Mouse (Mus musculus): ENCODE data around the gene Ndufc1. TPM values are rescaled to one million over a fixed set of nuclear protein-coding genes. Genes with fewer than 3 reads are reported as not detected.

The Ndufc1 gene
- polyA plus RNA-seq, 1 experiment: 44.9 TPM

DNA sequence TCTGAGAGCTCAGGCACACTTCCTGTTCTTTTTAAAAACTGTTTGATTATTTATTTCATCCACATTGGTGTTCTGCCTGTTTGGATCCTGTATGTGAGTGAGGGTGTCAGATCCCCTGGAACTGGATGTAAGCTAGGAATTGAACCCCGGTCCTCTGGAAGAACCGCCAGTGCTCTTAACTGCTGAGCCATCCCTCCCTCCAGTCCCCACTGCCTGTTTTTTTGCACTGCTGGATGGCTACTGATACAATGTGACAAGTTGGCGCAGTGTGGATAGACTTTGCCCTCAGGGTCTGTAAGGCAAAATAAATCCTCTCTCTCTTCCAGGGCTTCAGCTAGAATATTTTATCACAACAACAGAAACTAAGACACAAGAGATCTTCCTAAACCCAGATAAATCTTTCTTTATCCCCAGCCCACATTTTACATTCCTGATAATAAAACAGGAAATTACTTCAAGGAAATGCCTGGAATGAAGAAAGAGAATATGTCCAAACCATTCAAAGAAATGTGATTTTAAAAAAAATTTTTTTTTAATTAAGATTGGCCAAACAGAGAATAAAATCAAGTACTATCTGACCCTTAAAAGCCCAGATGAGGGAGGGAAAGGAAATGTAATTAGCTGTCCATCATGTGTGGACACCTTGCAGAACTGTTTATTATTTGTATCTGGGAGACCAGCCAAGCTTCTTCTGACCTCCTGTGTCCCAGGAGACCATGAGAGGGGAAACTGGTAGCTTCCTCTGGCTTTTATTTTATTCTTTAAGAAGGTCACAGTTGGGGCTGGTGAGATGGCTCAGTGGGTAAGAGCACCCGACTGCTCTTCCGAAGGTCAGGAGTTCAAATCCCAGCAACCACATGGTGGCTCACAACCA, 28.8 kb downstream of the Ndufc1 start:
- 77% methylated on average over 5 of the region's 5 CpGs for WGBS
- no peak for TF ChIP-seq CTCF (IDR thresholded peaks at IDR 0.05; ENCODE audit: extremely low read depth, insufficient read depth, insufficient read length, insufficient replicate concordance)
- TF ChIP-seq POLR2A (IDR thresholded peaks at IDR 0.05; ENCODE audit: low read depth, low read length): no peak
- no peak overlapping the region for H3K27ac ChIP-seq (ENCODE audit: insufficient read depth, low read length)
- no peaks in the 10 kb centered on the region for H3K36me3 ChIP-seq (ENCODE audit: control insufficient read depth, insufficient read depth, low read length)
- H3K4me3 ChIP-seq (ENCODE audit: extremely low read depth, insufficient read depth, insufficient read length): no peak overlapping the region
- DNase-seq (ENCODE audit: low read depth in 1 of 2, low spot score in 2 of 2): no peak
- no peaks in the 10 kb centered on the region; the same call in 1 of the 2 replicates for H3K4me1 ChIP-seq (ENCODE audit: control insufficient read depth, insufficient read depth, insufficient read length)
- H3K27me3 ChIP-seq (ENCODE audit: control insufficient read depth, insufficient read depth, low read length): no peaks in the 10 kb centered on the region

GRCm38 (mm10) chr3:51378665-51378946, 30.2 kb downstream of the Ndufc1 start:
- Histone ChIP-seq H3K4me3 (ENCODE audit: extremely low read depth, insufficient read depth, insufficient read length) (no peak overlapping the region), H3K27ac (ENCODE audit: insufficient read depth, low read length) (no peak overlapping the region), H3K27me3 (ENCODE audit: control insufficient read depth, insufficient read depth, low read length) (no peaks in the 10 kb centered on the region), H3K4me1 (ENCODE audit: control insufficient read depth, insufficient read depth, insufficient read length) (no peaks in the 10 kb centered on the region; the same call in 1 of the 2 replicates), H3K36me3 (ENCODE audit: control insufficient read depth, insufficient read depth, low read length) (no peaks in the 10 kb centered on the region)
- 74% methylated on average over 3 of the region's 3 CpGs for WGBS
- no peak for TF ChIP-seq CTCF (IDR thresholded peaks at IDR 0.05; ENCODE audit: extremely low read depth, insufficient read depth, insufficient read length, insufficient replicate concordance)
- TF ChIP-seq POLR2A (IDR thresholded peaks at IDR 0.05; ENCODE audit: low read depth, low read length): no peak
- no peak for DNase-seq (ENCODE audit: low read depth in 1 of 2, low spot score in 2 of 2)

DNA sequence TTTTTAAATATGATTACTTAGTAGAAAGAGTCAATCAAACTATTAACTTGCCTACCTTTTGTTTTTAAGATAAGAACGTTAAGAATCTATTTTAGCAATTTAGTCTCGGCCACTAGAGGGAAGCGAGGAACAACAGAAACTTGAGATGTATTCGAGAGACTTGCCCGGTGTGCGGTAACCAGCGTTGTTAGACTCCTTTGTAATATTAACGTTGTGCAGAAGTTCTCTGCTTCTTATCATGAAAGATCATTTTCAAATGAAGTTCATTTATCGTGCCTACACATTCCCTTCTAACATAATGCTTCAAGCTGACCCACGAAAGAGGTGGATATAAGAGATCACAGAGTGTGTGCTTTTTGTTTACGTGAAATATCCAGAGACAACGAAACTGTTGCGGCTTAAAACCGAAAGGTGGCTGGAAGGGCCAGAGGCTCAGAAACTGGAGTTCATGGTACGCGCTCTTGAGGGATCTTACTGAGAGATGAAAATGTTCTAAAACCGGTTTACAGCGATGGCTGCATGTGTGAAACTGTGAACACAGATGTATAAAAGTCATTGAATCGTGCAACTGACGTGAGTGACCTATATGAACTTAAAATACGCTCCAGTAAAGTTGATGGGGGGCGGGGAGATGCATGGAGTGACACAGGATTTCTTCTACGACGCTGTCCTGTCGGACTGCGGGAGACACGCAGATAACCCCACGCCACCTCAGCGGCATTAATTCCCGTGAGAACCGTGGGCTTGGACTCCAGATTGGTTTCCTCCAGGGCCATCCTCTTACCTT, 30.7 kb downstream of the Ndufc1 start:
- 30% methylated on average over 31 of the region's 31 CpGs for WGBS
- TF ChIP-seq CTCF (IDR thresholded peaks at IDR 0.05; ENCODE audit: extremely low read depth, insufficient read depth, insufficient read length, insufficient replicate concordance): no peak
- no peak for TF ChIP-seq POLR2A (IDR thresholded peaks at IDR 0.05; ENCODE audit: low read depth, low read length)
- DNase-seq (ENCODE audit: low read depth in 1 of 2, low spot score in 2 of 2): peak in 1 of 2 experiments; percentile 36
- Histone ChIP-seq H3K4me1 (ENCODE audit: control insufficient read depth, insufficient read depth, insufficient read length) (no peaks in the 10 kb centered on the region; the same call in 1 of the 2 replicates), H3K4me3 (ENCODE audit: extremely low read depth, insufficient read depth, insufficient read length) (peak overlapping the region; percentile 48), H3K27me3 (ENCODE audit: control insufficient read depth, insufficient read depth, low read length) (no peaks in the 10 kb centered on the region), H3K36me3 (ENCODE audit: control insufficient read depth, insufficient read depth, low read length) (no peaks in the 10 kb centered on the region), H3K27ac (ENCODE audit: insufficient read depth, low read length) (no peak overlapping the region)

DNA sequence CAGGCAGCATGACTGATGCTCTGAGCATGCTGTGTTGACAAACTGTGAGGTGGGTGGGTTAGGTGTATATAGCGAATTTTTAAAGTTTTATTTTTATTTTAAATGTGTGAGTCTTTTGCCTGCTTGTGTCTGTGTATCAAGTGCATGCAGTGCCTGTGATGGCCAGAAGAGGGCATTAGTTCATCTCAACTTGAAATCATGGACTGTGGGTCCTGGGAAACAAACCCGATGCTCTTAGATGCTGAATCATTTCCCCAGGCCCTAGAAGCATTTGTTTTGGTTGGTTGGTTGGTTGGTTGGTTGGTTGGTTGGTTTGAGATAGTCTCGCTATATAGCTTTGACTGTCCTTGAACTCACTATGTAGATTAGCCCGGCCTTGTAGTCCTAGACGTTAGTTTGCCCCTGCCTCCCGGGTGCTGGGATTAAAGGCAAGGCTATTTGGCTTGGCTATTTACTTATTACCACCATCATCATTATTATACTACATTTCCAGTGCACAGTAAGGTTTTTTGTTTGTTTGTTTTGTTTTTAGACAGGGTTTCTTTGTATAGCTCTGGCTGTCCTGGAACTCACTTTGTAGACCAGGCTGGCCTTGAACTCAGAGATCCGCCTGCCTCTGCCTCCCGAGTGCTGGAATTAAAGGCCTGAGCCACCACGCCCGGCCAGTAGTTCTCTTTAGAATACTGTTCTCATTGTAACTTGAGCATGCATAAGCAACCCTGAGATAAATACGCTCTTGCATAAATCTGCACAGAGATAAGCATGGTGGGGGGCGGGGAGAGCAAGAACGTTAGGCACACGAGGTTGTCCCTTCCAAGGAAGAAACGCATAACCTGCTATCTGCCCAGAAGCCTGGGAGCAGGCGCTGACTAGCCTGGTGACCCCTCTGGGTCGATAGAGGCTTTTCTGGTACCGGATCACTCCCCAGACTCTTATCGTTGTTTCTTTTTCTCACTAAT, 33.2 kb downstream of the Ndufc1 start:
- Histone ChIP-seq H3K4me1 (ENCODE audit: control insufficient read depth, insufficient read depth, insufficient read length) (no peaks in the 10 kb centered on the region; the same call in 1 of the 2 replicates), H3K27ac (ENCODE audit: insufficient read depth, low read length) (no peak overlapping the region), H3K4me3 (ENCODE audit: extremely low read depth, insufficient read depth, insufficient read length) (no peak overlapping the region), H3K36me3 (ENCODE audit: control insufficient read depth, insufficient read depth, low read length) (no peaks in the 10 kb centered on the region), H3K27me3 (ENCODE audit: control insufficient read depth, insufficient read depth, low read length) (no peaks in the 10 kb centered on the region)
- TF ChIP-seq CTCF (IDR thresholded peaks at IDR 0.05; ENCODE audit: extremely low read depth, insufficient read depth, insufficient read length, insufficient replicate concordance) (peak; percentile 27; the same call in 1 of the 2 replicates), POLR2A (IDR thresholded peaks at IDR 0.05; ENCODE audit: low read depth, low read length) (no peak)
- DNase-seq (ENCODE audit: low read depth in 1 of 2, low spot score in 2 of 2): peak; percentile 29 to 52
- 74% methylated on average over 19 of the region's 19 CpGs for WGBS

DNA sequence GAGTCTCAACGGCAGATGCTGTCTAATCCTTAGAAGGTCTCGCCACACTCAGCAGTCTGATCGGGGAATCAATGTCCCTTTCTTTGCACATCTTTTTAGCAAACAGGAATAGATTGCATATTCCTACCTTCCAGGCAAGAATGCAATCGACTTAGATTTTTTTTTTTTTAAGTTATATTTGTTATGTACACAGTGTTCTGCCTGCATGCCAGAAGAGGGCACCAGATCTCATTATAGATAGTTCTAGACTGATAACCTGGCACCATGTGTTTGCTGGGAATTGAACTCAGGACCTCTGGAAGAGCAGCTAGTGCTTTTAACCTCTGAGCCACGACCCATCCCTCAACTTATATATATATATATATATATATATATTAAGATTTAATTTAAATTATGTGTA, 35.2 kb downstream of the Ndufc1 start:
- no peak for DNase-seq (ENCODE audit: low read depth in 1 of 2, low spot score in 2 of 2)
- WGBS: 73% methylated on average over 5 of the region's 5 CpGs

DNA sequence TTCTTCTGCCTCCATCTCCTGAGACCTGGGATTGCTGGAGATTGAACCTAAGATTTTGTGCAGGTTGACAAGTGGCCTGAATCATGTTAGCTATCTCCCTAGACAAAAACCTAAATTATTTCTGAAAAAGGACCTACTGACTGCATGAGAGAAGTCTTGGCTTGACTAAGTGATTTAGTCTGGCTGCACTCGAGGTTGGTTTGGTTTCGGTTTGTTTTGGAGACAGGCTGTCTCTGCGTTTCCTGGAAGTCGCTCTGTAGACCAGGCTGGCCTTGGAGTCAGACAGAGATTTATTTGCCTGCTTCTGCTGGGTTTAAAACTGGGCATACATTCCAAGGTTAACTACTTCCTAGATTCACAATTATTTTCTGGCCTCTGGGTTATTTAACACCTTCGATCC, 35.9 kb downstream of the Ndufc1 start:
- Histone ChIP-seq H3K36me3 (ENCODE audit: control insufficient read depth, insufficient read depth, low read length) (no peaks in the 10 kb centered on the region), H3K27me3 (ENCODE audit: control insufficient read depth, insufficient read depth, low read length) (no peaks in the 10 kb centered on the region), H3K4me1 (ENCODE audit: control insufficient read depth, insufficient read depth, insufficient read length) (no peaks in the 10 kb centered on the region), H3K4me3 (ENCODE audit: extremely low read depth, insufficient read depth, insufficient read length) (no peak overlapping the region), H3K27ac (ENCODE audit: insufficient read depth, low read length) (no peak overlapping the region; the same call in 1 of the 2 replicates)
- WGBS: 41% methylated on average over 5 of the region's 5 CpGs
- no peak for DNase-seq (ENCODE audit: low read depth in 1 of 2, low spot score in 2 of 2)
- no peak for TF ChIP-seq CTCF (IDR thresholded peaks at IDR 0.05; ENCODE audit: extremely low read depth, insufficient read depth, insufficient read length, insufficient replicate concordance)
- TF ChIP-seq POLR2A (IDR thresholded peaks at IDR 0.05; ENCODE audit: low read depth, low read length): no peak

More for the DNA sequence above, 35.2 kb downstream of the Ndufc1 start:
- no peaks in the 10 kb centered on the region for H3K27me3 ChIP-seq (ENCODE audit: control insufficient read depth, insufficient read depth, low read length)
- H3K4me1 ChIP-seq (ENCODE audit: control insufficient read depth, insufficient read depth, insufficient read length): no peaks in the 10 kb centered on the region
- no peak overlapping the region for H3K4me3 ChIP-seq (ENCODE audit: extremely low read depth, insufficient read depth, insufficient read length)
- H3K36me3 ChIP-seq (ENCODE audit: control insufficient read depth, insufficient read depth, low read length): no peaks in the 10 kb centered on the region
- TF ChIP-seq CTCF (IDR thresholded peaks at IDR 0.05; ENCODE audit: extremely low read depth, insufficient read depth, insufficient read length, insufficient replicate concordance): no peak
- no peak for TF ChIP-seq POLR2A (IDR thresholded peaks at IDR 0.05; ENCODE audit: low read depth, low read length)
- H3K27ac ChIP-seq (ENCODE audit: insufficient read depth, low read length): no peak overlapping the region
